Mouse (Mus musculus): Measurements from ENCODE around the gene Aadacl3.

- TF ChIP-seq POLR2A (IDR thresholded peaks at IDR 0.05; ENCODE audit: low read depth, low read length) (no peak), CTCF (conservative IDR thresholded peaks at IDR 0.05 in 1 of 2, IDR thresholded peaks at IDR 0.05 in 1 of 2; ENCODE audit: low read depth in 2 of 2, low read length in 2 of 2) (no peak), ZC3H11A (IDR thresholded peaks at IDR 0.05; ENCODE audit: low read depth, low read length) (no peak)
Measured at GRCm38 (mm10) chr4:144424590-144424989, 39.0 kb downstream of the Aadacl3 start.
